Mouse (Mus musculus): ENCODE data around the gene Insc. TPM values are rescaled to one million over a fixed set of nuclear protein-coding genes. Genes with fewer than 3 reads are reported as not detected.

The Insc gene
- polyA plus RNA-seq, 1 experiment from 2014 or later = 18.1 TPM

DNA sequence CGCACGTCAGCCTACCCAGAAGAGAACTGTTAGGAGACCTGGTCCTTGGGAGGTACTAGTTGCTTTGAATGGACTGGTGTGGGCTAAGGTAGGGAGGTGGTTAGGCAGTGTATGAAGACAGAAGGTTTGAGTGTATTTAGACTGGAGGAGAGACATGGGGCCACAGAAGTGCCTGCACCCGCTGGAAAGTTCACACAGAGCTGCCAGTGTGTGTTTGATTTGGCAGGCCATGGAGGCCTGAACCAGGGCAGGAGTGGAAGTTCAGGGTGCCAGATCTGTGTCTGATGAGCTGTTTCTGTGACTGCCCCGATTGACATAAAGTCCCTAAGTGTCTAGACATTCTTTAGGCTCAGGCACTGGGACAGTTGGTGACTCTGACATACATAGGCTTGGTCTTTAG is 25.5 kb downstream of the Insc start:
- Histone ChIP-seq H3K4me3 (ENCODE audit: low read depth, low read length) (no peak overlapping the region), H3K4me2 (ENCODE audit: low read depth, low read length) (no peak overlapping the region), H3K27ac (replicated peaks; ENCODE audit: low read depth, low read length) (no peak overlapping the region), H3K9me3 (ENCODE audit: control insufficient read depth, low read length) (no peaks in the 10 kb centered on the region), H3K27me3 (replicated peaks; ENCODE audit: control insufficient read depth, insufficient read depth, low read length) (no peaks in the 10 kb centered on the region), H3K9ac (ENCODE audit: low read depth, low read length) (no peak overlapping the region), H3K36me3 (ENCODE audit: control insufficient read depth, insufficient read depth, low read length) (no peaks in the 10 kb centered on the region), H3K4me1 (ENCODE audit: control insufficient read depth, insufficient read depth, low read length) (no peaks in the 10 kb centered on the region)
- DNase-seq (ENCODE audit: low spot score) (no peak), ATAC-seq (ENCODE audit: low read depth) (no peak)
- WGBS = 82% methylated on average over 4 of the region's 4 CpGs

DNA sequence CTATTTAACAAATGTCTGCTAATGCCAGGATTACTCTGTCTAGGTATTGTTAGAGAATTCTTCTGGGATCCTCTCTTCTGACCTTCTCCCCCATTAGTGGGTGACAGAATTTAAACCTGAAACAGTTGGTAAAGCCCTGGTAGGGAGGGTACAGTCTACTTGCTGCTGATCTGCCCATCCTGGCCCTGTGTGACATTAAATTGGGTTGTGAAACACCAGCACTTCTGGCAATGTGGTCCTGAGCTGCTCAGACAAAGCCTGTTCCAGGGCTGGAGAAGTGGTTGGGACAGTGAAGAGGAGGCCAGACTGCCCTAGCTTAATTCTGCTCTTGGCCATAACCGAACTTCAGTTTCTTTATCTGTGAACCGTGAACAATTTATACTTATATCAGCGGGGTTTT is 27.1 kb downstream of the Insc start:
- no peak overlapping the region for H3K4me3 ChIP-seq (ENCODE audit: low read depth, low read length)
- no peak for DNase-seq (ENCODE audit: low spot score)
- H3K9ac ChIP-seq (ENCODE audit: low read depth, low read length) = no peak overlapping the region
- no peaks in the 10 kb centered on the region for H3K36me3 ChIP-seq (ENCODE audit: control insufficient read depth, insufficient read depth, low read length)
- H3K27me3 ChIP-seq (replicated peaks; ENCODE audit: control insufficient read depth, insufficient read depth, low read length) = no peaks in the 10 kb centered on the region
- no peak overlapping the region for H3K27ac ChIP-seq (replicated peaks; ENCODE audit: low read depth, low read length)
- H3K4me2 ChIP-seq (ENCODE audit: low read depth, low read length) = no peak overlapping the region
- no peak for ATAC-seq (ENCODE audit: low read depth)
- 92% methylated on average over 3 of the region's 3 CpGs for WGBS
- no peaks in the 10 kb centered on the region for H3K9me3 ChIP-seq (ENCODE audit: control insufficient read depth, low read length)
- H3K4me1 ChIP-seq (ENCODE audit: control insufficient read depth, insufficient read depth, low read length) = no peaks in the 10 kb centered on the region

DNA sequence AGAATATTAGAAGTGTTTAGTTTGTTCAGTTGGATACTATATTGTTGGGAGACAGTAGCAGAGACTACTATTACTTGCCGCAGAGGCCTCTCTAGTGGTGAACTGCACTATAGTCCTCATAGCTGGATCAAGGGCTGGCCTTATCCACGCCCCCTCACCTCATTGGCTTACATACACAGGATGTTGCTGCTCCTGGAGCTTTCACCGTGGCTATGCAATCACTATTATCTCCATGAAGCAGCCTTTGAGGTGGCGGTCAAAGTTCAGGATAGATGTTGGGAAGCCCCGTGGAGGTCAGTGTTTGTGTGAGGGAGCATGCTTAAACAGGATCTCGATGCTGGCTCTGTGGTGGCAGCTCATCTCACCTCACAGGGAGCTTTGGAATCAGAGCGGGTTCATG is 28.3 kb downstream of the Insc start:
- no peak for DNase-seq (ENCODE audit: low spot score)
- no peak overlapping the region for H3K9ac ChIP-seq (ENCODE audit: low read depth, low read length)
- H3K27ac ChIP-seq (replicated peaks; ENCODE audit: low read depth, low read length) = no peak overlapping the region
- H3K27me3 ChIP-seq (replicated peaks; ENCODE audit: control insufficient read depth, insufficient read depth, low read length) = no peaks in the 10 kb centered on the region
- H3K4me2 ChIP-seq (ENCODE audit: low read depth, low read length) = no peak overlapping the region
- 73% methylated on average over 7 of the region's 7 CpGs for WGBS
- no peaks in the 10 kb centered on the region for H3K9me3 ChIP-seq (ENCODE audit: control insufficient read depth, low read length)
- H3K36me3 ChIP-seq (ENCODE audit: control insufficient read depth, insufficient read depth, low read length) = no peaks in the 10 kb centered on the region
- H3K4me1 ChIP-seq (ENCODE audit: control insufficient read depth, insufficient read depth, low read length) = no peaks in the 10 kb centered on the region
- H3K4me3 ChIP-seq (ENCODE audit: low read depth, low read length) = no peak overlapping the region
- ATAC-seq (ENCODE audit: low read depth) = no peak

DNA sequence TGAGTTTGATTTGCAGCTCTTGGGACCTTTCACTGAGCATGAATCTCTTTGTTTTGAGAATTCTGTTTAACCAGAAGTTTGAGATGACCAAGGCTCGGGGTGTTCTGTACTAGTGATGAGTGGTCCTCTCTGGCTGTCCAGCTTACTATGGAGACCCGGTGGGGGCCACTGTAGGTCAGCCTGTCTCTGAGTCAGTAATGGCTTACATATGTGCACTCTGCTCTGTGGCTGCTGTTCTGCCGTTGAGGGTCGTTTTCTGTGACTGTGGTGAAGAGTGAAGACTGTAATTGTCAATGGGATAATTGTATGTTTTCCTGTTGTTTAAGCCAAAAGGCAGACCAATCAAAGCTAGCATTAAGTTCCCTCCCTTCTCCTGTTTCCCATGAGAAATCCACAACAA is 30.3 kb downstream of the Insc start:
- no peaks in the 10 kb centered on the region for H3K9me3 ChIP-seq (ENCODE audit: control insufficient read depth, low read length)
- no peak overlapping the region for H3K4me2 ChIP-seq (ENCODE audit: low read depth, low read length)
- H3K9ac ChIP-seq (ENCODE audit: low read depth, low read length) = no peak overlapping the region
- no peak overlapping the region for H3K4me3 ChIP-seq (ENCODE audit: low read depth, low read length)
- no peak overlapping the region for H3K27ac ChIP-seq (replicated peaks; ENCODE audit: low read depth, low read length)
- no peaks in the 10 kb centered on the region for H3K36me3 ChIP-seq (ENCODE audit: control insufficient read depth, insufficient read depth, low read length)
- H3K27me3 ChIP-seq (replicated peaks; ENCODE audit: control insufficient read depth, insufficient read depth, low read length) = no peaks in the 10 kb centered on the region
- peak; percentile 41 for DNase-seq (ENCODE audit: low spot score)
- peak; percentile 44; the same call in 1 of the 2 replicates for ATAC-seq (ENCODE audit: low read depth)
- no peaks in the 10 kb centered on the region for H3K4me1 ChIP-seq (ENCODE audit: control insufficient read depth, insufficient read depth, low read length)
- 28% methylated on average over 4 of the region's 4 CpGs for WGBS

DNA sequence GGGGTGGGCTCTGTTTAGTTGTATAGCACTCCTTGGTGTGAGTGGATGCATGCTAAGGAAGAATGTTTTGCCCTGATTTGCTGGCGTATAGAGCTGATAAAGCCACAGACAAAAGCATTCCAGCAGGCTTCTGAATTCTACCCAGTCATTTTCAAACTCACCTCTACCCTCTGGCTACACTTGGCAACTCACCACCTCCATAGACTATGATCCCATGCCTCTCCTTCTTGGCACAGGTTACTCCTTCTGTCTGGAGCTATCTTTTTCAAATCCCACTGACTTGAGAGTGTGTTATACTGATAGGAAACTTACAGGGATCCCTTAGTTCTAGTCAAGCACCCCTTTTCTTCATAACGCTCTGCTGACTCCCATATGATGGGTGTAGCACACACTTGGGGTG is 32.4 kb downstream of the Insc start:
- no peak overlapping the region for H3K27ac ChIP-seq (replicated peaks; ENCODE audit: low read depth, low read length)
- H3K4me2 ChIP-seq (ENCODE audit: low read depth, low read length) = no peak overlapping the region
- no peaks in the 10 kb centered on the region for H3K4me1 ChIP-seq (ENCODE audit: control insufficient read depth, insufficient read depth, low read length)
- H3K4me3 ChIP-seq (ENCODE audit: low read depth, low read length) = no peak overlapping the region
- H3K9me3 ChIP-seq (ENCODE audit: control insufficient read depth, low read length) = no peaks in the 10 kb centered on the region
- no peak for ATAC-seq (ENCODE audit: low read depth)
- no peak for DNase-seq (ENCODE audit: low spot score)
- H3K27me3 ChIP-seq (replicated peaks; ENCODE audit: control insufficient read depth, insufficient read depth, low read length) = no peaks in the 10 kb centered on the region
- H3K36me3 ChIP-seq (ENCODE audit: control insufficient read depth, insufficient read depth, low read length) = no peaks in the 10 kb centered on the region
- 80% methylated on average over 2 of the region's 2 CpGs for WGBS
- no peak overlapping the region for H3K9ac ChIP-seq (ENCODE audit: low read depth, low read length)

DNA sequence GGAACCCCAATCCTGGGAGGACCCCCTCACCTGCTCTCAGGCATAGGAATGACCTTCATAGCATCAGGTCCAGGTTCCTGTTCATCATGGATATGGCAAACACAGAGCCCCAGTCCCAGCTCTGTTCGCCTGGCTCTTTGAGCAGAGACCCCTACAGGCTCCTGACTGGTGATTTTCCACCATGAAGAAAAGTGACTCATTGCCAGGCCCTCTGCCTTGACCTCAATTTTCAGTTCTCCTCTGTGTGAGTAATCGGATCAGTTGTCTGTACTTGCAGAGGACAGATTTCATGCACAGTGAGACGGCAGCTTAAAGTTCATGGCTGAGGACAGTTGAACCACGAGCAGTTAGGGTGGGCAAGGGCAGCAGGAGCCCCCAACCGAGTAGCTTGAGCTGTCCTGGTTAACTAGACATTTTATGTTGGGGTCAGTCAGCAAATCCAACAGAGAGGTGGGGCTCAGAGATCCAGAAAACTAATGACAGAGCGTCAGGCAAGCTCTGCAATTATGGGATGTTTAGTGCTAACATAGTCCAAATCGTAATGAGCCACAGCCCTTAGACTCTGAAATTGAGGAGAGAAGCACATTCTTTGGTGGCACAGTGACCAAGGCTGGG is 34.8 kb downstream of the Insc start:
- Histone ChIP-seq H3K4me2 (ENCODE audit: low read depth, low read length) (no peak overlapping the region), H3K36me3 (ENCODE audit: control insufficient read depth, insufficient read depth, low read length) (no peaks in the 10 kb centered on the region), H3K27me3 (replicated peaks; ENCODE audit: control insufficient read depth, insufficient read depth, low read length) (no peaks in the 10 kb centered on the region), H3K9me3 (ENCODE audit: control insufficient read depth, low read length) (no peaks in the 10 kb centered on the region), H3K4me1 (ENCODE audit: control insufficient read depth, insufficient read depth, low read length) (no peaks in the 10 kb centered on the region), H3K9ac (ENCODE audit: low read depth, low read length) (no peak overlapping the region), H3K4me3 (ENCODE audit: low read depth, low read length) (no peak overlapping the region), H3K27ac (replicated peaks; ENCODE audit: low read depth, low read length) (peak overlapping the region; percentile 21; the same call in 1 of the 2 replicates)
- DNase-seq (ENCODE audit: low spot score) (no peak), ATAC-seq (ENCODE audit: low read depth) (peak; percentile 33; the same call in 1 of the 2 replicates)
- WGBS = 73% methylated on average over 7 of the region's 7 CpGs

DNA sequence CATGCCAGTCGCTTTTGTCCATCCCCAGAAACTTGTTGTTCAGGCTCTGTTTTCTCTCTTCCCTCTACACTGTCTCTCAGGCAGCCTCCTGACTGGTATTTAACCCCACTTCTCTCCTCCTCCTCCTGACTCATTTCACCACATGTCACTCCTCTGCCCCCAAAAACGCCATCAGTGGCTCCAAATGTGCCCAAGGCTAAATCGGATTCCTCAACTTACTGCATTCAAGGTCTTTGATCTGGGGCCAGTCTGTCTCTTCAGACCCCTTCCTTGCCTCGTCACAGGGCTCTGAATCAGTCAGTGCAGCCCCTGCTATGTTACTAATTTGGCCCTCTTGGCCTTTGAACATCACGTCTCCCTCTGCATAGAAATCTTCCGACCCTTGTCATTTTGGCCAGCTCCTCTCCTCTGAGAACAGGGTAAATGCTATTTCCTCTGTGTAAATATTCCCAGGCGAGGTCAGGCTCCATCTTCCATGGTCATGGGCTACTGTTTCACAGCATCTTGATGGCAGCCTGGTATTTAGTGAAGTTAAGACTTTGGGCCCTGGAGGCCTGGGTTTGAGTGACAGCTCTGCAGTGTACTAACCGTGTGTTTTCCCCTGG is 35.7 kb downstream of the Insc start:
- no peaks in the 10 kb centered on the region for H3K4me1 ChIP-seq (ENCODE audit: control insufficient read depth, insufficient read depth, low read length)
- DNase-seq (ENCODE audit: low spot score) = no peak
- WGBS = 26% methylated on average over 8 of the region's 8 CpGs
- H3K4me2 ChIP-seq (ENCODE audit: low read depth, low read length) = no peak overlapping the region
- H3K9ac ChIP-seq (ENCODE audit: low read depth, low read length) = no peak overlapping the region
- H3K4me3 ChIP-seq (ENCODE audit: low read depth, low read length) = no peak overlapping the region
- no peaks in the 10 kb centered on the region for H3K27me3 ChIP-seq (replicated peaks; ENCODE audit: control insufficient read depth, insufficient read depth, low read length)
- no peaks in the 10 kb centered on the region for H3K9me3 ChIP-seq (ENCODE audit: control insufficient read depth, low read length)
- ATAC-seq (ENCODE audit: low read depth) = no peak
- H3K36me3 ChIP-seq (ENCODE audit: control insufficient read depth, insufficient read depth, low read length) = no peaks in the 10 kb centered on the region
- H3K27ac ChIP-seq (replicated peaks; ENCODE audit: low read depth, low read length) = no peak overlapping the region

DNA sequence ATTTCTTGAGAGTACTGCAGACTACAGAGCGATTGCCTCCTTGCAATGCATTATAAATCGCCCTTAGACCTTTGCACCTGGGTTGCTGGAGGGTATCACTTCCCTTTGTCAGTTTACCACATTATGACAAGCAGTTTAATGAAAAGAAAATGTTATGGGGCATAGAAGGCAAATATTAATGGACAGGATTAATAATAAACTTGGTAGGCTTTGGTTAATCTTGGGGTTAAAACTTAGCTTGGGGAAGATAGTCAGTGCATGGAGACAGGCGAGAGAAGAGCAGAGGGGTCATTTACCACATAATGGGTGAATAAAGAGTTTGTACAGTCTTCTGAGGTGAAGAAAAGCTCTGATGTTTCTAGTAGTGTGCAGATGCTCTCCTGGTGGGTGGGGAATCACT is 39.8 kb downstream of the Insc start:
- WGBS = 80% methylated on average over 3 of the region's 3 CpGs
- H3K9me3 ChIP-seq (ENCODE audit: control insufficient read depth, low read length) = no peaks in the 10 kb centered on the region
- DNase-seq (ENCODE audit: low spot score) = no peak
- no peaks in the 10 kb centered on the region for H3K27me3 ChIP-seq (replicated peaks; ENCODE audit: control insufficient read depth, insufficient read depth, low read length)
- no peak overlapping the region for H3K4me3 ChIP-seq (ENCODE audit: low read depth, low read length)
- H3K4me2 ChIP-seq (ENCODE audit: low read depth, low read length) = no peak overlapping the region
- H3K27ac ChIP-seq (replicated peaks; ENCODE audit: low read depth, low read length) = no peak overlapping the region
- no peak for ATAC-seq (ENCODE audit: low read depth)
- H3K36me3 ChIP-seq (ENCODE audit: control insufficient read depth, insufficient read depth, low read length) = no peaks in the 10 kb centered on the region
- H3K9ac ChIP-seq (ENCODE audit: low read depth, low read length) = no peak overlapping the region
- no peaks in the 10 kb centered on the region for H3K4me1 ChIP-seq (ENCODE audit: control insufficient read depth, insufficient read depth, low read length)

DNA sequence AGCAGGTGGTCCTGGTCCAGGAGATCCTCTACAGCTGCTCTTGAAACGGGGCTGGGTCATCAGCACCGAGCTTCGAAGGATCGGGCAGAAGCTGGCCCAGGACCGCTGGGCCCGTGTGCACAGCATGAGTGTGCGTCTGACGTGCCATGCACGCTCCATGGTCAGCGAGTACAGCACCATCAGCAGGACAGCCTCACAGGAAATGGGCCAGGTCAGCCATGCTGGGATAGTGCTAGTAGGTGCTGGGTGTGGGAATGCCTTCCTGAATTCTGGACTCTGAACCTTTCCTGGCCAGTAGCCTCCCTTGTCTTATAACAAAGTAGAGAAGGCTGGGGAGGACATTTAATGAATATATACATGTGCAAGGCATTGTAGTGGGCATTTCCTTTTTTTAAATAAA is 47.6 kb downstream of the Insc start:
- Histone ChIP-seq H3K9me3 (ENCODE audit: control insufficient read depth, low read length) (no peaks in the 10 kb centered on the region), H3K27ac (replicated peaks; ENCODE audit: low read depth, low read length) (no peak overlapping the region), H3K4me3 (ENCODE audit: low read depth, low read length) (no peak overlapping the region), H3K27me3 (replicated peaks; ENCODE audit: control insufficient read depth, insufficient read depth, low read length) (no peaks in the 10 kb centered on the region), H3K4me1 (ENCODE audit: control insufficient read depth, insufficient read depth, low read length) (no peaks in the 10 kb centered on the region), H3K36me3 (ENCODE audit: control insufficient read depth, insufficient read depth, low read length) (no peaks in the 10 kb centered on the region), H3K9ac (ENCODE audit: low read depth, low read length) (no peak overlapping the region), H3K4me2 (ENCODE audit: low read depth, low read length) (no peak overlapping the region)
- ATAC-seq (ENCODE audit: low read depth) (no peak), DNase-seq (ENCODE audit: low spot score) (no peak)
- 91% methylated on average over 10 of the region's 10 CpGs for WGBS
